Mouse (Mus musculus): Measurements from ENCODE around the gene Hmgcr. TPM values are rescaled to one million over a fixed set of nuclear protein-coding genes. Genes with fewer than 3 reads are reported as not detected.
"Not testable (repeated sequence)": the region's sequence is repeated elsewhere in the genome, so short reads cannot be mapped to it uniquely, and the experiment has no call there.

The Hmgcr gene
- total RNA-seq, 2 experiments from 2014 or later, result 136 to 162 TPM

GRCm38 (mm10) chr13:96671078-96671905, 556 bp upstream of the Hmgcr start:
- no peak for DNase-seq

GRCm38 (mm10) chr13:96670019-96670405, 724 bp downstream of the Hmgcr start:
- no peak for DNase-seq

- no peak for DNase-seq
These were observed 6.2 kb downstream of the Hmgcr start for GRCm38 (mm10) chr13:96664419-96664974.

GRCm38 (mm10) chr13:96663120-96663519, 7.6 kb downstream of the Hmgcr start:
- DNase-seq, result not testable (repeated sequence)

GRCm38 (mm10) chr13:96660095-96660860, 10.5 kb downstream of the Hmgcr start:
- no peak for DNase-seq

GRCm38 (mm10) chr13:96658936-96659335, 11.8 kb downstream of the Hmgcr start:
- DNase-seq, result no peak

GRCm38 (mm10) chr13:96656673-96657072, 14.1 kb downstream of the Hmgcr start:
- DNase-seq, result no peak

GRCm38 (mm10) chr13:96653041-96653440, 17.7 kb downstream of the Hmgcr start:
- no peak for DNase-seq

- no peak for DNase-seq
These were observed 24.9 kb downstream of the Hmgcr start for GRCm38 (mm10) chr13:96645822-96646221.

GRCm38 (mm10) chr13:96644168-96644567, 26.6 kb downstream of the Hmgcr start:
- no peak for DNase-seq

- DNase-seq, result no peak
These were observed 40.3 kb downstream of the Hmgcr start for GRCm38 (mm10) chr13:96630396-96630795.

GRCm38 (mm10) chr13:96620891-96621290, 49.8 kb downstream of the Hmgcr start:
- no peak for DNase-seq

GRCm38 (mm10) chr13:96614615-96615014, 56.1 kb downstream of the Hmgcr start:
- DNase-seq, result no peak

GRCm38 (mm10) chr13:96604242-96604641, 66.5 kb downstream of the Hmgcr start:
- DNase-seq, result no peak

- peak in 1 of 2 experiments; percentile 14 for DNase-seq
These were observed 71.6 kb downstream of the Hmgcr start for GRCm38 (mm10) chr13:96599182-96599581.

Other genes starting within 250 kb of the Hmgcr start
- 1 to 10 TPM; 1.1 to 1.8 TPM for gene Ankdd1b, start 199.7 kb downstream of the Hmgcr start, total RNA-seq (2021)
- gene Gm17622, start 180.2 kb downstream of the Hmgcr start, total RNA-seq (2021), result not detected
- 10 to 100 TPM; 32.8 to 38.8 TPM for gene Polk, start 128.4 kb downstream of the Hmgcr start, total RNA-seq (2021)
- gene Col4a3bp, start 128.3 kb downstream of the Hmgcr start, total RNA-seq (2021), result 100 to 1,000 TPM in 1 of 2 experiments, 10 to 100 TPM in 1; 84.4 to 113 TPM
- gene Ankrd31, start 77.3 kb upstream of the Hmgcr start, total RNA-seq (2021), result under 1 TPM in 1 of 2 experiments, not detected in 1; 0.49 TPM